Mouse (Mus musculus) stomach, embryonic 16.5 days (tissue): Measurements from ENCODE around the gene Boc. TPM values are rescaled to one million over a fixed set of nuclear protein-coding genes. Genes with fewer than 3 reads are reported as not detected.

Source experiments
- ATAC-seq: fragments of 200-750 bp; cut with Nextera tagmentation; 2 replicates; pipeline ENCODE4 v1.8.0; 2017; ENCODE audit warnings: moderate number of reproducible peaks, moderate TSS enrichment; ENCODE audit not compliant: insufficient read depth, low FRiP score
- H3K27ac ChIP-seq: fragments of 300-500 bp; sonication (generic); 2 replicates; pipeline ENCODE4 v1.5.1; 2014; ENCODE audit warnings: low read length
- H3K27me3 ChIP-seq: fragments of 300-500 bp; sonication (generic); 2 replicates; pipeline ENCODE4 v1.6.1; 2014; ENCODE audit warnings: low read length, control low read depth, mixed read lengths; ENCODE audit not compliant: control insufficient read depth, insufficient read depth
- H3K36me3 ChIP-seq: fragments of 300-500 bp; sonication (generic); 2 replicates; pipeline ENCODE4 v1.6.1; 2014; ENCODE audit warnings: low read length; ENCODE audit not compliant: control insufficient read depth, insufficient read depth
- H3K4me1 ChIP-seq: fragments of 300-500 bp; sonication (generic); 2 replicates; pipeline ENCODE4 v1.6.1; 2014; ENCODE audit warnings: low read length, control low read depth, mixed read lengths; ENCODE audit not compliant: control insufficient read depth, insufficient read depth
- H3K4me2 ChIP-seq: fragments of 300-500 bp; sonication (generic); 2 replicates; pipeline ENCODE4 v1.6.1; 2014; ENCODE audit warnings: low read depth, low read length, mixed read lengths
- H3K4me3 ChIP-seq: fragments of 300-500 bp; sonication (generic); replicated peaks from 2 replicates; pipeline ENCODE4 v1.5.1; 2014; ENCODE audit warnings: mild to moderate bottlenecking, low read length
- H3K9ac ChIP-seq: fragments of 300-500 bp; sonication (generic); 2 replicates; pipeline ENCODE4 v1.6.1; 2014; ENCODE audit warnings: low read length
- H3K9me3 ChIP-seq: fragments of 300-500 bp; sonication (generic); replicated peaks from 2 replicates; pipeline ENCODE4 v1.6.1; 2016; ENCODE audit warnings: low read length, control low read depth; ENCODE audit not compliant: control insufficient read depth
- WGBS: fragments of 180-500 bp; shearing (Covaris S2); extraction: QIAGEN DNeasy Blood & Tissue Kit; methylation state at CpG from one replicate; pipeline ENCODE4 v1.1.7; 2014; 5-methylcytosine and 5-hydroxymethylcytosine counted together
- polyA plus RNA-seq: library from polyadenylated mRNA; unstranded; fragments of >200 nt; fragmentation: Nextera tagmentation; extraction: Ambion mirVana; gene quantifications from 2 replicates; pipeline ENCODE4 v1.2.1, GENCODE M21; 2015

The Boc gene
- polyA plus RNA-seq, 1 experiment from 2014 or later, result 16.9 TPM

- H3K36me3 ChIP-seq, result no peaks in the 10 kb centered on the region
- no peak overlapping the region for H3K4me3 ChIP-seq
- no peak overlapping the region for H3K27ac ChIP-seq
- H3K4me2 ChIP-seq, result no peak overlapping the region
- no peaks in the 10 kb centered on the region for H3K9me3 ChIP-seq
- ATAC-seq, result no peak
- WGBS, result 59% methylated on average over 8 of the region's 8 CpGs
- no peaks in the 10 kb centered on the region for H3K27me3 ChIP-seq
- H3K9ac ChIP-seq, result no peak overlapping the region
- H3K4me1 ChIP-seq, result peaks cover 31% of the 10 kb centered on the region
Measured at GRCm38 (mm10) chr16:44546831-44547230, 11.9 kb downstream of the Boc start.

- H3K27ac ChIP-seq, result no peak overlapping the region
- H3K36me3 ChIP-seq, result no peaks in the 10 kb centered on the region
- no peak overlapping the region for H3K4me3 ChIP-seq
- WGBS, result 74% methylated on average over 2 of the region's 2 CpGs
- H3K9me3 ChIP-seq, result no peaks in the 10 kb centered on the region
- H3K27me3 ChIP-seq, result no peaks in the 10 kb centered on the region
- no peak overlapping the region for H3K4me2 ChIP-seq
- H3K4me1 ChIP-seq, result peaks cover 31% of the 10 kb centered on the region
- H3K9ac ChIP-seq, result no peak overlapping the region
- ATAC-seq, result no peak
Measured at GRCm38 (mm10) chr16:44545939-44546338, 12.8 kb downstream of the Boc start.

GRCm38 (mm10) chr16:44545153-44545552 lies 13.5 kb downstream of the Boc start:
- Histone ChIP-seq H3K9ac (no peak overlapping the region), H3K9me3 (no peaks in the 10 kb centered on the region), H3K4me2 (no peak overlapping the region), H3K27me3 (no peaks in the 10 kb centered on the region), H3K4me1 (peaks cover 29% of the 10 kb centered on the region), H3K4me3 (no peak overlapping the region), H3K27ac (no peak overlapping the region), H3K36me3 (no peaks in the 10 kb centered on the region)
- 61% methylated on average over 7 of the region's 7 CpGs for WGBS
- ATAC-seq, result no peak

- 55% methylated on average over 3 of the region's 3 CpGs for WGBS
- Histone ChIP-seq H3K4me3 (no peak overlapping the region), H3K27me3 (no peaks in the 10 kb centered on the region), H3K9me3 (no peaks in the 10 kb centered on the region), H3K9ac (no peak overlapping the region; the same call in 1 of the 2 replicates), H3K27ac (no peak overlapping the region), H3K36me3 (no peaks in the 10 kb centered on the region), H3K4me2 (no peak overlapping the region), H3K4me1 (peaks cover 44% of the 10 kb centered on the region)
- ATAC-seq, result no peak
Measured at GRCm38 (mm10) chr16:44543098-44543497, 15.6 kb downstream of the Boc start.

- Histone ChIP-seq H3K27me3 (no peaks in the 10 kb centered on the region), H3K36me3 (no peaks in the 10 kb centered on the region), H3K27ac (peak overlapping the region; percentile 7; the same call in 1 of the 2 replicates), H3K4me3 (no peak overlapping the region), H3K4me2 (no peak overlapping the region), H3K9ac (peak overlapping the region; percentile 9; the same call in 1 of the 2 replicates), H3K4me1 (peaks cover 44% of the 10 kb centered on the region), H3K9me3 (no peaks in the 10 kb centered on the region)
- WGBS, result 38% methylated on average over 3 of the region's 3 CpGs
- ATAC-seq, result peak; percentile 73; the same call in 1 of the 2 replicates
Measured at GRCm38 (mm10) chr16:44542029-44542690, 16.5 kb downstream of the Boc start.

GRCm38 (mm10) chr16:44539611-44540010 lies 19.1 kb downstream of the Boc start:
- ATAC-seq, result no peak
- Histone ChIP-seq H3K9me3 (no peaks in the 10 kb centered on the region), H3K4me3 (no peak overlapping the region), H3K4me2 (no peak overlapping the region), H3K9ac (no peak overlapping the region), H3K27ac (no peak overlapping the region), H3K36me3 (no peaks in the 10 kb centered on the region), H3K27me3 (no peaks in the 10 kb centered on the region), H3K4me1 (peaks cover 47% of the 10 kb centered on the region)
- WGBS, result 58% methylated on average over 8 of the region's 8 CpGs

GRCm38 (mm10) chr16:44538401-44539395 lies 20.0 kb downstream of the Boc start:
- peaks cover 43% of the 10 kb centered on the region for H3K4me1 ChIP-seq
- H3K4me3 ChIP-seq, result no peak overlapping the region
- H3K27ac ChIP-seq, result peak overlapping the region; percentile 33
- WGBS, result 43% methylated on average over 16 of the region's 16 CpGs
- H3K27me3 ChIP-seq, result no peaks in the 10 kb centered on the region
- H3K9ac ChIP-seq, result no peak overlapping the region
- no peak overlapping the region for H3K4me2 ChIP-seq
- no peaks in the 10 kb centered on the region for H3K9me3 ChIP-seq
- no peaks in the 10 kb centered on the region for H3K36me3 ChIP-seq
- ATAC-seq, result no peak

GRCm38 (mm10) chr16:44534122-44534521 lies 24.6 kb downstream of the Boc start:
- H3K4me1 ChIP-seq, result peaks cover 34% of the 10 kb centered on the region
- WGBS, result 32% methylated on average over 7 of the region's 7 CpGs
- no peaks in the 10 kb centered on the region for H3K27me3 ChIP-seq
- no peak for ATAC-seq
- H3K36me3 ChIP-seq, result no peaks in the 10 kb centered on the region
- no peak overlapping the region for H3K27ac ChIP-seq
- no peak overlapping the region for H3K4me3 ChIP-seq
- no peak overlapping the region for H3K4me2 ChIP-seq
- H3K9ac ChIP-seq, result no peak overlapping the region
- H3K9me3 ChIP-seq, result no peaks in the 10 kb centered on the region

- ATAC-seq, result peak; percentile 39
- H3K4me1 ChIP-seq, result peaks cover 28% of the 10 kb centered on the region
- WGBS, result 47% methylated on average over 8 of the region's 8 CpGs
Measured at GRCm38 (mm10) chr16:44533522-44533921, 25.2 kb downstream of the Boc start.

More at GRCm38 (mm10) chr16:44533522-44533921, 25.2 kb downstream of the Boc start:
- no peak overlapping the region for H3K4me2 ChIP-seq
- no peak overlapping the region for H3K4me3 ChIP-seq
- no peaks in the 10 kb centered on the region for H3K27me3 ChIP-seq
- no peaks in the 10 kb centered on the region for H3K9me3 ChIP-seq
- peak overlapping the region; percentile 49 for H3K27ac ChIP-seq
- H3K36me3 ChIP-seq, result no peaks in the 10 kb centered on the region
- H3K9ac ChIP-seq, result no peak overlapping the region; the same call in 1 of the 2 replicates
